Mouse (Mus musculus) E14TG2a.4 (cell line): ENCODE data around the gene Dnph1.

Source experiments
- CTCF ChIP-seq: conservative IDR thresholded peaks from 2 replicates; pipeline ENCODE4 v1.5.1; 2014; ENCODE audit warnings: low read length
- NANOG ChIP-seq: IDR thresholded peaks from 2 replicates; pipeline ENCODE4 v1.6.1; 2014; ENCODE audit warnings: borderline replicate concordance, low read length, mixed read lengths

- TF ChIP-seq CTCF, result no peak
- TF ChIP-seq NANOG, result no peak
Measured at GRCm38 (mm10) chr17:46483561-46484001, 12.9 kb upstream of the Dnph1 start.
